Mouse (Mus musculus): Measurements from ENCODE around the gene Pilrb2.
"Not testable (repeated sequence)": the region's sequence is repeated elsewhere in the genome, so short reads cannot be mapped to it uniquely, and the experiment has no call there.

Pilrb2 gene

DNA sequence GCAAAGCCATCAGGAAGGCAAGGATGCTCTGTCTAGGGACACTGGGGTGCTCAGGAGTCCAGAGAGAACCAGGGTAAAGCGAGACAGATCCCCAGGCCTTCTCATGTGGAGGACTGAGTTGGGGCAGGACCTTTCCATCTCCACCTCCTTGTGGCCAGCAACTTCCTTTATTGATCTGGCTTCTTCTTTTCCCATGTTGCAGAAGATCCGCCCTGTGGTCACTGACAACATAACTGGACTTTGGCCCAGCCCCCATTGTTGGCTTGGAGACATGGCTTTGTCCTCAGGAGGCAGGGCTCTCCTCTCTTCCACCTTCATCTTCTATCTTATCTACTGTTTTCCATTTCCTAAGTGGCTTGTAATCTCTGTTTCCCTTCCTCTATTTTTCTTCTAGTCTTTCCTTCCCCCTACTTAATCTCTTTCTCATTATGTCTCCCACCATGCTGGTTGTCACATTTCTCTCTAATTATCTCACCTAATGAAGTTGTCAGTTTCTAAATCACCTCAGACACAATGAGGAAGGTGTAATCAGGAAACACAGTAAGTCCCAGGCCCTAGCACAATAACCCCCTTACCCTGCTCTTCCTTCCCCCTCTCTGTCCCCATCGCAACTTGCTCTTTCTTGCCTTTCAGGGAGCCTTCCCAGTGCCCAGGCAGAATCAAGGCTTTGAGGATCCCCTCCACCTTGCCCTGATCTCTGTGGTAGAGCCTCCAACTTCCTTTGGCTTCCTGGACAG is at the start of gene Pilrb2:
Gene Pilrb2 (minus strand): TSS at position 172 of the 737 bp plus-strand sequence.
- TF ChIP-seq GATA4 (IDR thresholded peaks at IDR 0.05; ENCODE audit: insufficient replicate concordance, low read length) = not testable (repeated sequence)

DNA sequence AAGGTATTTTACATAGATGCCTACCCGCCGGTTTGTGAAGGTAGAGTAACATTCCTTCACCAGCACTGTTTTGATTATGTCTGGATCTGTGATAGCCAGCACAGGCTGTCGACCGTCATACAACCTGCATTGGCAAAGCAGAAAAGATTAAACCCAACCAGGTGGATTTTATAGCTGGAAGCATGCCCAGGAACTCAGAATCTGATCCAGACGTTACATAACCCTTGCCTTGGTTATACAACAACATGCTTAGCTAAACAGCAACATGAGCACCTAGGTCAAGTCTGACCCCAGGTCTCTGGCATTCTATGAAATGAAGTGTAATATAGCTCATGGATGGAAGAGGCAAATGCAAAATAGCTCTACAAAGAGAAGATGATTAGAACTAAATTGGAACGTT is 43.9 kb upstream of the Pilrb2 start:
- no peak for TF ChIP-seq GATA4 (IDR thresholded peaks at IDR 0.05; ENCODE audit: insufficient replicate concordance, low read length)

DNA sequence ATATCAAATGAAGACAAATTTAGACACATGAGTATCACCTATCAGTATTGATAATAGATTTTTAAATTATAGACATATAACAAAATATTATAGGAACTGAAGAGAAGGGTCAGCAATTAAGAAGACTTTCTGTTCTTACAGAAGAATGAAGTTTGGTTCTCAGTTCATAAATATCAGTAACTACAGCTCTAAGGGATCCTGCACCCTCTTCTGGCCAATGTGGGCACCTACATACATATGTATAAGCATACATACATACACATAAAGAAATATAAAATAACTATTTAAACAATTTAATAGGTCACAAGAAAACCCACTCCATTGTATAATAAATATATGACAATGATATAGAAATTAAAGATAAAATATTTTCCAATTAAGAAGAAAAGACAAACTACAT is 42.9 kb upstream of the Pilrb2 start:
- no peak for TF ChIP-seq GATA4 (IDR thresholded peaks at IDR 0.05; ENCODE audit: insufficient replicate concordance, low read length)

DNA sequence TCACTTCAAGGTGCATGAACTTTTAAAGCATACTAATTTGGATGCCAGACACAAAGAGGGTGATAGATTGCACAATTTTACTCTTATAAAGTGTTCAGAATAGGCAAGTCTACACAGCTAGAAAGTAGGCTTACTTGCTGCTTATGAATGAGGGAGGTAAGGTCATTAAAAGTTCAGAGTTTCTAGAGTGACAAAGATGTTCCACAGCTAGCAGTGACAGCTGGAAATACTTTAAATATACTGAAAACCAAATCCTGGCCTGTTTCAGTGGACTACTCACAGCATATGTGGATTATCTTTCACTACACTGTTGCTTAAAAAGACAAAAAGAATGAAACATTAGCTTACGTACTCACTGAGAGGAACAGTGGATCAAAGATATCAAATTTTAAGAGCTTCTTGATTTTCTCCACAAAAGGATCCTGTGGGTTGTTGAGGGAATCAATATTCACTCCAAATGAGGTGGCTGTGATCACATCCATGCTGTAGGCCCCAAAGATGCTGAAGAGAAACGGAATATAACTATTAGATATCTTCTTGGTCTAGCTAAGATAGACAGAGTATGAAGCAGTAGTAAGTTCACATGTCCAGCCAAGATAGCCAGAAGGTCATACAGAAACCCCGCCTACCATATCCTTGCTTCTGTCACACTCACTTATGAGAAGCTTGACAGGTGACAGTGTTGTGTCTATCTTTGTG is 38.1 kb upstream of the Pilrb2 start:
- no peak for TF ChIP-seq GATA4 (IDR thresholded peaks at IDR 0.05; ENCODE audit: insufficient replicate concordance, low read length)

DNA sequence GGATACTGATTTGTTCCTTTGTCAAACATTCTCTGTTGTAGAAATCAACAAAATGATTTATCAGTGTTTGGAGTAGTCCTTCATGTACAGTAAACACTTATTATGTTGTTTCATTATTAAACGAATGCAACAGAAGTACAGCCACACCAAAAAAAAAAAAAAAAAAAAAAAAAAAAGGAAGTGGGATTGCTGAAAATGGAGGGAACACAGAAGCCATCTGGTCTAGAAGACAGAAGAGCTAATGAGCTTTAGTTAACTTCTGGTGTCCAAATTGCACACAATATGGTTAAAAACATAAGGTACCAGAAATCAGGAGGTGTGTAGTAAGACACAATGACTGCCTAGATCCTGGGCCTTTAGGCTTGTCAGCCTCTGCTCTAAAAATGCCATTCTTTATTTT is 26.2 kb upstream of the Pilrb2 start:
- TF ChIP-seq GATA4 (IDR thresholded peaks at IDR 0.05; ENCODE audit: insufficient replicate concordance, low read length) = no peak

DNA sequence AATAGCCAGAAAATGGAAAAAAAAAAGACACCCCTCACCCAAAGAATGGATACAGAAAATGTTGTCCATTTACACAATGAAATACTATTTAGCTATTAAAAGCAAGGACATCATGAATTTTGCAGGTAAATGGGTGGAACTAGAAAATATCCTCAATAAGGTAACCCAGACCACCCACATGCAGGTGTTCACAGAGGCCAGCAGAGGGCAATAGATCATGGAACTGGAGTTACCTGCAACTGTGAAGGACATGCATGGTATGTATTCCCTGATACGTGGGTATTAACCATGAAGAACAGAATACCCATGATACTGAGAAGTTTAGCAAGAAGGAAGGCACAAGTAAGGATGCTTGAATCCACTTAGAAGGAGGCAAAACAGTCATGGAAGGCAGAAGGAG is 21.3 kb upstream of the Pilrb2 start:
- no peak for TF ChIP-seq GATA4 (IDR thresholded peaks at IDR 0.05; ENCODE audit: insufficient replicate concordance, low read length)

DNA sequence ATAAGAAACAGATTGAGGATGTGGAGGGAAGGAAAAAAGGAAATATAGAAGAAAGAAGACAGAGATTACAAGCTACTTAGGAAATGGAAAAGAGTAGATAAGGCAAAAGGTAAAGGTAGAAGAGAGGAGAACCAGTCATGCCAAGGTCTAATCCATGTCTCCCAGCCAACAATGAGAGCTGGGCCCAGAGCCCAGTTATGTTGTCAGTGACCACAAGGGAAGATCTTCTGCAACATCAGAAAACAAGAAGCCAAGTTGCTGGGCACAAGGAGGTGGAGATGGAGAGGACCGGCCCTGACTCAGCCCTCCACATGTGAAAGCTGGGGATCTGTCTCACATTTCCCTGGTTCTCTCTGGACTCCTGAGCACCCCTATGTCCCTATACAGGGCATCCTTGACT is 16.1 kb upstream of the Pilrb2 start:
- no peak for TF ChIP-seq GATA4 (IDR thresholded peaks at IDR 0.05; ENCODE audit: insufficient replicate concordance, low read length)

DNA sequence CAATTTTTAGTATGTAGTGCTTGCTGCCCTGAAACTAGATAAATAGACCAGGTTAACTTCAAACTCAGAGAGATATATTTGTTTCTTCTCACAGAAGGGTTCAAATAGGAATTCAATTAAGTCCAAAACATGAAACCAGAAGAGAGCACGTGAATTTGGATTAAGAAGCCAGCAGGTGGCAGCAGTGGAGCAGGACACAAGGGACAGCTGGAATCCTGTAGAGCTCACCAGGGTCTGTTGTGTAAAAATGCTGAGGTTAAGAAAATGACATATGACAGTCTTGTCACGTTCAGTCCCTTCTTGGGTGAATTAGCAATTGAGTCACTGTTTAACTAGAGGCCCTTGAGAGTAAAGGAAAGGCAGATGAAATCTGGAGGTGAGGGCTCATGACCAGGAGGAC is 14.3 kb upstream of the Pilrb2 start:
- TF ChIP-seq GATA4 (IDR thresholded peaks at IDR 0.05; ENCODE audit: insufficient replicate concordance, low read length) = no peak

DNA sequence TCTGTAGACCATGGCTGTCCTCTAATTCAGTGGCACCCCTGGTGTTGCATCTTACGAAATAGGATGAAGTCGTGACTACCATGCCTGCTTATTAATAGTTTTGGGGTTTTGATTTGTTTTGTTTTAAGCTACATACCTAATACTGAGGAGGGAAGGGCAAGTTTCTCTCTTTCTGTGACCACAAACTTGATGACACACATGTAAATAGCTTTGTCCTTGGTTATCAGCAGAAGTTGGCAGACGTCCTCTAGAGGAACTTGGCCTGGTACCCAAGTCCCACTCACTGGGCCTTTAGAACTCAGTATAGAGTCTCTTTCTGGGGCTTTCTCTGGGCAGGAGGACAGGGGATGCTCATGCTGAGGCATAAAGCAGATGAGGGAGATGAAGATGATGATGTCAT is 11.7 kb upstream of the Pilrb2 start:
- no peak for TF ChIP-seq GATA4 (IDR thresholded peaks at IDR 0.05; ENCODE audit: insufficient replicate concordance, low read length)

DNA sequence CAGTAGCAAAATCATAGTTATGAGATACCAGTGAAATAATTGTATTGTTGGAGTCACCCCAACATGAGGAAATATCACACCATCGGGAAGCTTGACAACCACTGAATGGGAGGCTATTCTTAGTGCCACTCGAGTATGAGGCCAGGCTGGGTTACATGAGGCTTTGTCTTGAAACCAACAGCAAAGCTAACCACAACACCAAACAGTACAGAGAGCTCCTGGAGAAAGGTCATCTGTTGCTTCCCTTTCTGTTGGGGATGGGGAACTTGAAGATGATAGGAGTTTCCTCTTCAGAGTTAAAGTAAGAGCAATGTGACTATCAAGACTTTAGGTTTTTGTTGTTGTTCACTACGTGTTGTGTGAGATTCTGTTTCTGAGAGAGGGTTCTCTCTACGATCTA is 11.3 kb upstream of the Pilrb2 start:
- no peak for TF ChIP-seq GATA4 (IDR thresholded peaks at IDR 0.05; ENCODE audit: insufficient replicate concordance, low read length)

DNA sequence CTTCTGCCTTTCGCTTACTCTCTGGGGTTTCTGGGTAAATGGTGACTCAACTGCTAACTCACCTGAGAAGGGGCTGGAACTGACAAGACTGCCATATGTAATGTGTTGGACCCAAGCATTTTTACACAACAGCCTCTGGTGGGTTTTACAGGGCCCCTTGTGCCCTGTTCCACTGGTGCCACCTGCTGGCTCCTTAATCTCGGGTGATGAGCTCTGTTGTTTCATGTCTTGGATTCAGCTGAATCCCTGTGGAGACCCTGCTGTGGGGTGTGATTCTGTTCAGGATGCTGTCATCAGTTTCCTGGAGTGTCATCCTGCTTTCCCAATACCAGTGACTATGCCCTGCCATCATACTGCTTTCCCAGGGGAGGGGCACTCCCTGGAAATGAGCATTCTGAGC is 6.2 kb upstream of the Pilrb2 start:
- no peak for TF ChIP-seq GATA4 (IDR thresholded peaks at IDR 0.05; ENCODE audit: insufficient replicate concordance, low read length)

DNA sequence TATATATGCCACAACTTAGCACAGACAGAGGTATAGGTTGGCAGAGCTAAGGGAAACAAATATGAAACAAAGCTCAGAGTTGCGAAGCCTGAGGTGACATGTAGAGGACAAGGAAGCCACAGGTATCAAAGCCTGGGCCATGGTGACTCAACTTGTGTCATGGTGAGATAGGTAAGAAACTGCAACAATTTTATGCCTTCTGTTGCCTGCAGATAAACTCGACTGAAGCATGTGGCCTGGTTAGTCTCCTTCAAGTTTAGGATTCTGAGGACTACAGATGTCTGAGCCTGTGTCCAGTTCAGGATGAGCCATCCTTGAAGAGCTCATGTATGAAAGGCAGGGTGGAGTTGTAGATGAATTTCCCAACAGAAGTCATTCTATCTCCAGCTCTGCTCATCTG is 3.4 kb upstream of the Pilrb2 start:
- TF ChIP-seq GATA4 (IDR thresholded peaks at IDR 0.05; ENCODE audit: insufficient replicate concordance, low read length) = no peak

DNA sequence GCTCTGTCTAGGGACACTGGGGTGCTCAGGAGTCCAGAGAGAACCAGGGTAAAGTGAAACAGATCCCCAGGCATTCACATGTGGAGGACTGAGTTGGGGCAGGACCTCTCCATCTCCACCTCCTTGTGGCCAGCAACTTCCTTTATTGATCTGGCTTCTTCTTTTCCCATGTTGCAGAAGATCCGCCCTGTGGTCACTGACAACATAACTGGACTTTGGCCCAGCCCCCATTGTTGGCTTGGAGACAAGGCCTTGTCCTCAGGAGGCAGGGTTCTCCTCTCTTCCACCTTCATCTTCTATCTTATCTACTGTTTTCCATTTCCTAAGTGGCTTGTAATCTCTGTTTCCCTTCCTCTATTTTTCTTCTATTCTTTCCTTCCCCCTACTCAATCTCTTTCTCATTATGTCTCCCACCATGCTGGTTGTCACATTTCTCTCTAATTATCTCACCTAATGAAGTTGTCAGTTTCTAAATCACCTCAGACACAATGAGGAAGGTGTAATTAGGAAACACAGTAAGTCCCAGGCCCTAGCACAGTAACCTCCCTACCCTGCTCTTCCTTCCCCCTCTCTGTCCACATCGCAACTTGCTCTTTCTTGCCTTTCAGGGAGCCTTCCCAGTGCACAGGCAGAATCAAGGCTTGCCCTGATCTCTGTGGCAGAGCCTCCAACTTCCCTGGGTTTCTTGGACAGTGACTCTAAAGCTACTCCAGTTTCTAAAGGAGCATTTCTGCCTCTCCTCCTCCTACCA is 13.5 kb downstream of the Pilrb2 start, which contains the start of gene Pilrb1:
Gene Pilrb1 (minus strand): TSS at position 147 of the 751 bp plus-strand sequence.
- TF ChIP-seq GATA4 (IDR thresholded peaks at IDR 0.05; ENCODE audit: insufficient replicate concordance, low read length) = not testable (repeated sequence)

DNA sequence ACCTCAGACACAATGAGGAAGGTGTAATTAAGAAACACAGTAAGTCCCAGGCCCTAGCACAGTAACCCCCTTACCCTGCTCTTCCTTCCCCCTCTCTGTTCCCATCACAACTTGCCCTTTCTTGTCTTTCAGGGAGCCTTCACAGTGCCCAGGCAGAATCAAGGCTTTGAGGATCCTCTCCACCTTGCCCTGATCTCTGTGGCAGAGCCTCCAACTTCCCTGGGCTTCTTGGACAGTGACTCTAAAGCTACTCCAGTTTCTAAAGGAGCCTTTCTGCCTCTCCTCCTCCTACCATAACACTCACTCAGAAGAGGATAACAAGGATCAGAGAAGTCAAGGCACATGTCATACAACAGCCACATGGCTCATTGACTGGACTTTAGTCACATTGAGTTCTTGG is 35.0 kb downstream of the Pilrb2 start:
- no peak for TF ChIP-seq GATA4 (IDR thresholded peaks at IDR 0.05; ENCODE audit: insufficient replicate concordance, low read length)

DNA sequence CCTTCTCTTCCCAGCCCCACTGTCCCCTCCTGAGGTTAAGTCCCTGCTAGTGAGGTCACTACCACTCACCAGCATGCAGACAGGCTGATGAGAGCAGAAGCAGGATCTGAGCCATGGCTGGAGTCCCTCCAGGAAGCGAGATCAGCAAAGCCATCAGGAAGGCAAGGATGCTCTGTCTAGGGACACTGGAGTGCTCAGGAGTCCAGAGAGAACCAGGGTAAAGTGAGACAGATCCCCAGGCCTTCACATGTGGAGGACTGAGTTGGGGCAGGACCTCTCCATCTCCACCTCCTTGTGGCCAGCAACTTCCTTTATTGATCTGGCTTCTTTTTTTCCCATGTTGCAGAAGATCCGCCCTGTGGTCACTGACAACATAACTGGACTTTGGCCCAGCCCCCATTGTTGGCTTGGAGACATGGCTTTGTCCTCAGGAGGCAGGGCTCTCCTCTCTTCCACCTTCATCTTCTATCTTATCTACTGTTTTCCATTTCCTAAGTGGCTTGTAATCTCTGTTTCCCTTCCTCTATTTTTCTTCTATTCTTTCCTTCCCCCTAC is 35.6 kb downstream of the Pilrb2 start, which contains the start of gene Pilra:
Gene Pilra (minus strand): TSS at position 316 of the 555 bp plus-strand sequence.
- not testable (repeated sequence) for TF ChIP-seq GATA4 (IDR thresholded peaks at IDR 0.05; ENCODE audit: insufficient replicate concordance, low read length)
